Mouse (Mus musculus): ENCODE results near the gene P3h4.

- no peak for TF ChIP-seq POLR2A (IDR thresholded peaks at IDR 0.05; ENCODE audit: borderline replicate concordance, insufficient read depth, low read length)
- TF ChIP-seq CTCF (IDR thresholded peaks at IDR 0.05; ENCODE audit: borderline replicate concordance, insufficient read depth, low read depth, low read length) = no peak
Observed at GRCm38 (mm10) chr11:100392958-100393357, 21.7 kb downstream of the P3h4 start.

Data from cerebellum, adult 2 months (tissue).